Mouse (Mus musculus) lung, adult 2 months (tissue): ENCODE data around the gene Exoc7.

Source experiments
- CTCF ChIP-seq: fragments of 200-500 bp; IDR thresholded peaks from 2 replicates; pipeline ENCODE4 v1.5.1; 2011; ENCODE audit warnings: mild to moderate bottlenecking, low read length, control low read depth; ENCODE audit not compliant: insufficient read depth
- POLR2A ChIP-seq: fragments of 200-500 bp; IDR thresholded peaks from 2 replicates; pipeline ENCODE4 v1.6.1; 2011; ENCODE audit warnings: low read depth, mild to moderate bottlenecking, control low read depth, low read length, borderline replicate concordance; ENCODE audit errors: extremely low read depth

DNA sequence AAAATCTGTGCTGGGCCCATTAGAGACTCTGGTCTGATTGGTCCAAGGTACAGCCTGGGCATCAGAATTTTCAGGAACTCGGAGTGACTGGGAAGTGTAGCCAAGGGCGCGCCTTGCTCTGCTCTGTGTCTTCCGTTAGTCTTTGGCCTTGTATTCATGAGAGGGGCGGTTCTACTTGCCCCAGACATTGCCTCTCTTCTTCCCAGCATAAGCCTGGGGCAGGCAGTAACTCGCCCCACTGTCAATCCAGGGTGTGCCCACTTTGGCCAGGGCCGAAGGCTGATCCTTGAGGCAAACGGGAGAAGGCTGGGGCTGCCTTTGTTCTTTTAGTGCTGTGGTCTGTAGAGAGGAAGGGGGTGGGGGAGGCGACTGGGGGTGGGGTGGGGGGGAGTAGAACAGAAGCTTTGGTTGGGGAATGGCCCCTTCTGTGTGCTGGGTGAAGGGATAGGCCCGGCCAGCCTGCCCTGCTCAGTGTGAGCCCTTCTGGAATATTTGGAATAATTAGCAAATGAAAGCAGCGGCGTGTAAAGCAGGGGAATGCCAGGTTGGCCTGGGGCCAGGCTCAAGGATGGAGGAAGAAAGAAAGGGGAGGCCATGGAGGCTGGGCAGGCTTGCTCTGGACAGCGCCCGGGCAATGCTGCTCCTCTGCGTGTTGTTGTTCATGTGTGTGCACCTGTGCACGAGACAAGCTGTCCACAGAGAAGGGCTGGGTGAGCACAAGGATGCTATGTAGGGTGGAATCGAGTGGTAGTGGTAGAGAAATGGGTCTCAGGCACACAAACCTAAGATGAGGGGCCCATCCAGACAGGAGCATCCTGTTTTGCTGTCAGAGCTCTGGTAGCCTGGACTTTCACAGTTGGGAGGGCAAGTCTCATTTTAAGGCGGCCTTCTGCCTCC is 22.5 kb upstream of the Exoc7 start:
- TF ChIP-seq CTCF (no peak), POLR2A (no peak)
